Mouse (Mus musculus): ENCODE measurements around the gene C1qtnf2.

C1qtnf2 gene

DNA sequence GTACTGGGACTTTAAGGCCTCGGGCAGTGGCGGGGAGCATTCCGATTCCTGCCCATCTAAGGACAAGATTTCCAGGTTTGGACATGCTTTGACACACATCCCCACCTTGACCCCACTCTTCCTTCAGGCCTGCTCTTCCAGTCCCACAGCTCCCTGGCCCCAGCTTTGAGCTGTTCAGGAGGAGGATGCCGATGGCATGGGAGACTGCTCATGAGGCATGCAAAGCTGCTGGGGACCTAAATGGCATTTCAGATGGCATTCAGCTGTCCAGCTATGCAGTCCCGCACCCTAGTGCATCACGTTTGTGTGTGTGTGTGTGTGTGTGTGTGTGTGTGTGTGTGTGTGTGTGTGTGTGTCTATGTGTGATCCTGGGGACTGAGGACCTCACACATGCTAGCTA lies 63.0 kb downstream of the C1qtnf2 start:
- DNase-seq (ENCODE audit: low read depth, low spot score): no peak

DNA sequence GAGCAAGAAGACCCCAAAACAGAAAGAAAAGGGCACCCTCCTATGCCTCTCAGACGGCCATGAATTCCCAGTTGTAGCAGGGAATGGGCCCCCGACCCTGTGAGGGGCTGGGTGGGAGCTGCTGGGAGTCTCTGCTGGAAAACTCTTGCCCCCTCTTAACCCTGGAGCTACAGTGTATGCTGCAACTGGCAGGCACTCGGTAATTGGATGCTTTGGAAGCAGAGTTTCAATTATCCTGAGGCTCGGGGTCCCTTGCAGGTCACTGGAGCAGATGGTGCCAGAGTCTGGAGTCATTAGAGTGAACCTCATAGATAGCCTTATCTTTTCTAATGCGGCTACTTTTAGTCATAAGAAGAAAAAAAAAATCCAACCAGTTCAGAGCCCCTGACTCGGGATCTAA lies 65.8 kb downstream of the C1qtnf2 start:
- no peak for DNase-seq (ENCODE audit: low read depth, low spot score)

All from telencephalon, adult 2 months (tissue).